ENCODE assay signal across 22 mouse cellular contexts in genomic region chr3:9355875-9356274, GRCm38 (mm10).
DNase-seq lines count a peak whose midpoint lies in the region; ATAC-seq lines count a peak whose summit lies in the region.
"Had no signal": no experiment of that assay in that cellular context is flagged by ENCODE, and none has a peak within 500 bp of the region (broad histone marks: within the 10 kb centered on the region; RNA-seq: fewer than 3 reads in every experiment).

No protein-coding gene starts in this region.

- H3K4me1 ChIP-seq in intestine, embryonic 14.5 days (replicated peaks; ENCODE audit: control insufficient read depth, insufficient read depth, low read length): no peaks in the 10 kb centered on the region
- no peaks in the 10 kb centered on the region for H3K4me1 ChIP-seq in intestine, embryonic 15.5 days (replicated peaks)
- H3K4me1 ChIP-seq: embryonic facial prominence, embryonic 15.5 days; liver, embryonic 15.5 days had no signal

- no peak overlapping the region for H3K4me2 ChIP-seq in intestine, embryonic 14.5 days (ENCODE audit: low read length)
- H3K4me2 ChIP-seq in intestine, embryonic 15.5 days (replicated peaks): no peak overlapping the region
- H3K4me2 ChIP-seq: embryonic facial prominence, embryonic 15.5 days; heart, embryonic 15.5 days; liver, embryonic 15.5 days had no signal

- H3K9me3 ChIP-seq in intestine, embryonic 14.5 days (ENCODE audit: control insufficient read depth, low read length): no peaks in the 10 kb centered on the region
- H3K9me3 ChIP-seq in intestine, embryonic 15.5 days: no peaks in the 10 kb centered on the region
- H3K9me3 ChIP-seq: embryonic facial prominence, embryonic 15.5 days; heart, embryonic 15.5 days; limb, embryonic 10.5 days; liver, embryonic 15.5 days had no signal

- H3K27me3 ChIP-seq in intestine, embryonic 14.5 days (replicated peaks; ENCODE audit: control insufficient read depth, insufficient read depth, low read length): no peaks in the 10 kb centered on the region
- H3K27me3 ChIP-seq in intestine, embryonic 15.5 days (replicated peaks): no peaks in the 10 kb centered on the region
- H3K27me3 ChIP-seq: heart, embryonic 15.5 days; liver, embryonic 15.5 days had no signal

- peak; percentile 30 for DNase-seq in embryo, embryonic 11 days
- DNase-seq in embryo, embryonic 9.5 days (ENCODE audit: extremely low spot score): no peak
- DNase-seq in intestine, embryonic 14.5 days (ENCODE audit: low spot score): peak; percentile 41
- peak; percentile 21 for DNase-seq in retina, embryonic 14.5 days (ENCODE audit: low spot score)
- DNase-seq in retina, postnatal 1 day: no peak
- DNase-seq in frontal cortex, postnatal 10 days (ENCODE audit: low spot score in 2 of 2): no peak
- no peak for DNase-seq in adrenal gland, adult 2 months
- DNase-seq: cerebellum, adult 18-20 months; cerebellum, postnatal 14 days; forebrain, postnatal 0 days; gastrocnemius, postnatal 36 days; kidney, postnatal 25 days; liver; lung, postnatal 4 days; right cerebral cortex, postnatal 14 days had no signal

- WGBS in intestine, embryonic 14.5 days: 56% methylated on average over 4 of the region's 4 CpGs
- 68% methylated on average over 4 of the region's 4 CpGs for WGBS in intestine, embryonic 15.5 days

- H3K27ac ChIP-seq in intestine, embryonic 14.5 days (ENCODE audit: low read depth): no peak overlapping the region
- no peak overlapping the region for H3K27ac ChIP-seq in intestine, embryonic 15.5 days
- H3K27ac ChIP-seq: embryonic facial prominence, embryonic 15.5 days; heart, embryonic 15.5 days; layer of hippocampus, adult 2 months; limb, embryonic 10.5 days; liver, embryonic 15.5 days had no signal

- H3K9ac ChIP-seq in intestine, embryonic 14.5 days (ENCODE audit: low read length): no peak overlapping the region
- H3K9ac ChIP-seq in intestine, embryonic 15.5 days: no peak overlapping the region
- H3K9ac ChIP-seq: embryonic facial prominence, embryonic 15.5 days; forebrain, postnatal 0 days; heart, embryonic 15.5 days; liver, embryonic 15.5 days had no signal

- no peaks in the 10 kb centered on the region for H3K36me3 ChIP-seq in intestine, embryonic 14.5 days (ENCODE audit: control insufficient read depth, insufficient read depth, low read length)
- H3K36me3 ChIP-seq in intestine, embryonic 15.5 days: no peaks in the 10 kb centered on the region
- H3K36me3 ChIP-seq: embryonic facial prominence, embryonic 15.5 days; heart, embryonic 15.5 days; limb, embryonic 10.5 days; liver, embryonic 15.5 days had no signal

- H3K4me3 ChIP-seq in intestine, embryonic 14.5 days (ENCODE audit: low read depth, low read length): no peak overlapping the region
- H3K4me3 ChIP-seq in intestine, embryonic 15.5 days (replicated peaks): no peak overlapping the region
- H3K4me3 ChIP-seq: embryonic facial prominence, embryonic 15.5 days; heart, embryonic 15.5 days; layer of hippocampus, adult 2 months; limb, embryonic 10.5 days; liver, embryonic 15.5 days had no signal

- ATAC-seq in intestine, embryonic 14.5 days (replicated peaks; ENCODE audit: low FRiP score, low TSS enrichment, low read depth): no peak
- ATAC-seq in intestine, embryonic 15.5 days: no peak
- ATAC-seq: forebrain, postnatal 0 days; intestine, postnatal 0 days had no signal

Comparison
In these comparisons a context has a peak if more than half of its experiments do, and no peak if none do; other contexts are left out.
1. DNase-seq: peak in embryo, embryonic 11 days (single experiment), intestine, embryonic 14.5 days (single experiment) and retina, embryonic 14.5 days (single experiment); none in embryo, embryonic 9.5 days (single experiment), retina, postnatal 1 day (single experiment), frontal cortex, postnatal 10 days (0 of 2) and adrenal gland, adult 2 months (single experiment).